Comparison of ENCODE assay signal across 8 mouse cellular contexts in genomic region chr11:21453308-21454106, GRCm38 (mm10).
A peak's percentile ranks its signal among the peaks of the same experiment; 100 is the strongest.
DNase-seq lines count a peak whose midpoint lies in the region; ATAC-seq and TF ChIP-seq lines count a peak whose summit lies in the region.

No protein-coding gene starts in this region.

- peak; percentile 36 for DNase-seq in cerebellum, adult 9-10 months
- DNase-seq in cerebellum, adult 11-12 months: no peak
- peak; percentile 77 for DNase-seq in limb, embryonic 14.5 days (ENCODE audit: low spot score)
- DNase-seq in limb, embryonic 10.5 days (ENCODE audit: low spot score): no peak
- peak; percentile 30 for DNase-seq in T-cell, adult 2 months (ENCODE audit: low spot score)
- peak; percentile 20 to 25 for DNase-seq in heart, postnatal 36 days
- DNase-seq in midbrain, embryonic 14.5 days: peak; percentile 81
- DNase-seq in urinary bladder, postnatal 4 days (ENCODE audit: low spot score in 2 of 2): no peak

- intact Hi-C loops in heart, postnatal 36 days (cut with DNase I): loop anchor here (5.0 to 10.0 kb wide), 2 partner anchors 146 to 659 kb away; no protein-coding TSS in a partner anchor

- no peak overlapping the region for H3K4me2 ChIP-seq in limb, embryonic 14.5 days (replicated peaks; ENCODE audit: low read depth, low read length, severe bottlenecking)
- no peak overlapping the region for H3K4me2 ChIP-seq in midbrain, embryonic 14.5 days (ENCODE audit: low read length)

- H3K27me3 ChIP-seq in limb, embryonic 14.5 days (ENCODE audit: control insufficient read depth, insufficient read depth, low read length): no peaks in the 10 kb centered on the region
- no peaks in the 10 kb centered on the region for H3K27me3 ChIP-seq in limb, embryonic 10.5 days (ENCODE audit: low read depth, poor library complexity, severe bottlenecking)
- no peaks in the 10 kb centered on the region for H3K27me3 ChIP-seq in midbrain, embryonic 14.5 days (ENCODE audit: control insufficient read depth, insufficient read depth, low read length)

- TF ChIP-seq POLR2A in limb, embryonic 14.5 days (IDR thresholded peaks at IDR 0.05; ENCODE audit: borderline replicate concordance, extremely low read depth, insufficient read depth, insufficient read length): no peak

- no peak overlapping the region for H3K27ac ChIP-seq in limb, embryonic 14.5 days (replicated peaks; ENCODE audit: low read depth, low read length)
- H3K27ac ChIP-seq in limb, embryonic 10.5 days: no peak overlapping the region
- H3K27ac ChIP-seq in midbrain, embryonic 14.5 days (replicated peaks; ENCODE audit: low read depth, low read length): no peak overlapping the region

- WGBS in limb, embryonic 14.5 days: 67% methylated on average over 3 of the region's 4 CpGs
- 80% methylated on average over 3 of the region's 4 CpGs for WGBS in limb, embryonic 10.5 days
- 76% methylated on average over 3 of the region's 4 CpGs for WGBS in midbrain, embryonic 14.5 days

- H3K4me3 ChIP-seq in limb, embryonic 14.5 days (replicated peaks; ENCODE audit: low read length): no peak overlapping the region
- H3K4me3 ChIP-seq in limb, embryonic 10.5 days: no peak overlapping the region
- no peak overlapping the region for H3K4me3 ChIP-seq in midbrain, embryonic 14.5 days (replicated peaks; ENCODE audit: low read depth, low read length)

- H3K4me1 ChIP-seq in limb, embryonic 14.5 days (ENCODE audit: control insufficient read depth, insufficient read depth, low read length): no peaks in the 10 kb centered on the region
- H3K4me1 ChIP-seq in limb, embryonic 10.5 days: no peaks in the 10 kb centered on the region
- no peaks in the 10 kb centered on the region for H3K4me1 ChIP-seq in midbrain, embryonic 14.5 days (ENCODE audit: control insufficient read depth, insufficient read depth, low read length)

- H3K9ac ChIP-seq in limb, embryonic 14.5 days (ENCODE audit: low read depth, low read length, severe bottlenecking): no peak overlapping the region
- no peak overlapping the region for H3K9ac ChIP-seq in midbrain, embryonic 14.5 days (replicated peaks; ENCODE audit: low read length)

- no peaks in the 10 kb centered on the region for H3K9me3 ChIP-seq in limb, embryonic 14.5 days (ENCODE audit: control insufficient read depth, low read length)
- H3K9me3 ChIP-seq in limb, embryonic 10.5 days (replicated peaks): no peaks in the 10 kb centered on the region
- H3K9me3 ChIP-seq in midbrain, embryonic 14.5 days (ENCODE audit: control insufficient read depth, low read length): no peaks in the 10 kb centered on the region

- no peaks in the 10 kb centered on the region for H3K36me3 ChIP-seq in limb, embryonic 14.5 days (ENCODE audit: control insufficient read depth, insufficient read depth, low read length)
- no peaks in the 10 kb centered on the region for H3K36me3 ChIP-seq in limb, embryonic 10.5 days
- no peaks in the 10 kb centered on the region for H3K36me3 ChIP-seq in midbrain, embryonic 14.5 days (ENCODE audit: control insufficient read depth, insufficient read depth, low read length)

- ATAC-seq in limb, embryonic 14.5 days (ENCODE audit: low FRiP score, low read depth): no peak
- ATAC-seq in midbrain, embryonic 14.5 days (ENCODE audit: low FRiP score, low TSS enrichment): peak; percentile 50; the same call in 1 of the 2 replicates

Comparison
In these comparisons a context has a peak if more than half of its experiments do, and no peak if none do; other contexts are left out.
1. DNase-seq: peak in cerebellum, adult 9-10 months (single experiment), limb, embryonic 14.5 days (single experiment), T-cell, adult 2 months (single experiment), heart, postnatal 36 days (2 of 2) and midbrain, embryonic 14.5 days (single experiment); none in cerebellum, adult 11-12 months (single experiment), limb, embryonic 10.5 days (single experiment) and urinary bladder, postnatal 4 days (0 of 2).